Mouse (Mus musculus) neural tube, embryonic 15.5 days (tissue): ENCODE results near the gene Rasa4. TPM values are rescaled to one million over a fixed set of nuclear protein-coding genes. Genes with fewer than 3 reads are reported as not detected.
"Not testable (repeated sequence)": the region's sequence is repeated elsewhere in the genome, so short reads cannot be mapped to it uniquely, and the experiment has no call there.

Experiments used
- ATAC-seq: fragments of 200-750 bp; cut with Nextera tagmentation; 2 replicates; pipeline ENCODE4 v1.8.0; 2017; ENCODE audit warnings: mild to moderate bottlenecking, moderate TSS enrichment, moderate library complexity; ENCODE audit not compliant: low FRiP score
- H3K27ac ChIP-seq: fragments of 300-500 bp; sonication (generic); replicated peaks from 2 replicates; pipeline ENCODE4 v1.5.1; 2015; ENCODE audit warnings: mild to moderate bottlenecking, inconsistent platforms
- H3K27me3 ChIP-seq: fragments of 300-500 bp; sonication (generic); replicated peaks from 2 replicates; pipeline ENCODE4 v1.6.1; 2015; ENCODE audit warnings: inconsistent platforms
- H3K36me3 ChIP-seq: fragments of 300-500 bp; sonication (generic); 2 replicates; pipeline ENCODE4 v1.6.1; 2015; ENCODE audit warnings: inconsistent platforms
- H3K4me1 ChIP-seq: fragments of 300-500 bp; sonication (generic); 2 replicates; pipeline ENCODE4 v1.6.1; 2015; ENCODE audit warnings: inconsistent platforms
- H3K4me2 ChIP-seq: fragments of 300-500 bp; sonication (generic); 2 replicates; pipeline ENCODE4 v1.6.1; 2015; ENCODE audit warnings: inconsistent platforms, mild to moderate bottlenecking, moderate library complexity
- H3K4me3 ChIP-seq: fragments of 300-500 bp; sonication (generic); replicated peaks from 2 replicates; pipeline ENCODE4 v1.5.1; 2015; ENCODE audit warnings: mild to moderate bottlenecking, inconsistent platforms
- H3K9ac ChIP-seq: fragments of 300-500 bp; sonication (generic); replicated peaks from 2 replicates; pipeline ENCODE4 v1.6.1; 2015; ENCODE audit warnings: mild to moderate bottlenecking, inconsistent platforms
- H3K9me3 ChIP-seq: fragments of 300-500 bp; sonication (generic); replicated peaks from 2 replicates; pipeline ENCODE4 v1.6.1; 2016; ENCODE audit warnings: inconsistent platforms
- WGBS: fragments of 180-500 bp; shearing (Covaris S2); methylation state at CpG from one replicate; pipeline ENCODE4 v1.1.7; 2015; ENCODE audit warnings: mixed read lengths; 5-methylcytosine and 5-hydroxymethylcytosine counted together
- polyA plus RNA-seq: library from polyadenylated mRNA; unstranded; fragments of >200 nt; fragmentation: Nextera tagmentation; extraction: Ambion mirVana; gene quantifications from 2 replicates; pipeline ENCODE4 v1.2.1, GENCODE M21; 2015

The Rasa4 gene
- 19.2 and 21.4 TPM in 2 replicates for polyA plus RNA-seq

DNA sequence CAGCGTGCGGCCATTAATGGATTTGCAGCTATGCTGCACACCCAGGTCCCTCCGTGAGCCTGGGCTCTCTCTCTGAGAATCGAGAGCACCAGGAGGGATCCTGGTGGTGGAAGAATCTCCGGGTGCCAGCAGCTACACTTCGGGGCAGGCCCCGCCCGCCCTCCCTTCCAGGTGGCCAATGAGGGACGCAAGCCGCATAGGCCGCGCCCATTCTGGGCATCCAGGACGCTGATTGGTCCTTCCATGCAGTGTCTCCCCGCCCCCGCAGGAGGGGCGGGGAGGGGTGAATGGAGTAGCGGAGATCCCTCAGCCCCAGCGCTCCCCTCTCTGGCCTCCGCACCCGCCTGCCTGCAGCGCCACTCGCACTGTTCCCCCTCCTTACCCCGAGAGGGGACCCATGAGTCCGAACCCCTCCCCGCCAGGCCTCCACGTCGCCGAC, at the start of gene Rasa4:
Gene Rasa4, plus strand, starts transcription at position 248 of the 439 bp plus-strand sequence.
- Histone ChIP-seq H3K4me3 (peak within 1 kb of the TSS; percentile 70), H3K9ac (peak within 1 kb of the TSS; percentile 74), H3K27ac (peak within 1 kb of the TSS; percentile 61; the same call in 1 of the 2 replicates), H3K9me3 (no peaks in the 10 kb centered on the region), H3K27me3 (0 out of 2 replicates have a peak, but pooled peaks cover 3% of the 10 kb centered on the region), H3K4me1 (peaks cover 27% of the 10 kb centered on the region), H3K36me3 (no peaks in the 10 kb centered on the region), H3K4me2 (peak within 1 kb of the TSS; percentile 93)
- WGBS = under 1% methylated on average over 28 of the region's 28 CpGs
- peak; percentile 97 for ATAC-seq

GRCm38 (mm10) chr5:136034868-136035267, 48.8 kb upstream of the Rasa4 start:
- Histone ChIP-seq H3K4me1 (no peaks in the 10 kb centered on the region), H3K9ac (no peak overlapping the region), H3K4me2 (no peak overlapping the region), H3K27me3 (no peaks in the 10 kb centered on the region), H3K9me3 (no peaks in the 10 kb centered on the region), H3K36me3 (peaks cover 31% of the 10 kb centered on the region; the same call in 1 of the 2 replicates), H3K27ac (no peak overlapping the region), H3K4me3 (no peak overlapping the region)
- ATAC-seq = no peak
- 84% methylated on average over 4 of the region's 4 CpGs for WGBS

DNA sequence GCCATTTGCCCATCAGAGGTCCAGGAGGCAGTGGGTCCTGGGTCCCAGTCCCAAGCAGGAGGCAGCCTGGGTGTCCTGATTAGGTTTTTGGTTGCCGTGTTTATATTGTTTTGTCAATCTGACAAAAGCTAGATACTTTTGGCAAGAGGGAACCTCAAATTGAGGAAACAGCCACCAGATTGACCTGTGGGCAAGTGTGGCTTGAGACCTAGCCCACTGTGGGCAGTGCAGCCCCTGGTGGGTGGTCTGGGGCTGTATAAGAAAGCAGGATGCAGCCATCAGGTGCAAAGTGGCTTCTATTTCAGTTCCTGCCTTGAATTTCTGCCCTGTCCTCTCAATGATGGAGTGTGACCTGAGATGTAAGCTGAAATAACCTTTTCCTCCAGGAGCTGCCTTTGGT, 48.4 kb upstream of the Rasa4 start:
- Histone ChIP-seq H3K4me3 (no peak overlapping the region), H3K4me1 (no peaks in the 10 kb centered on the region), H3K4me2 (no peak overlapping the region), H3K36me3 (peaks cover 26% of the 10 kb centered on the region; the same call in 1 of the 2 replicates), H3K27ac (no peak overlapping the region), H3K27me3 (no peaks in the 10 kb centered on the region), H3K9me3 (no peaks in the 10 kb centered on the region), H3K9ac (no peak overlapping the region)
- 78% methylated on average over 1 of the region's 1 CpGs for WGBS
- ATAC-seq = no peak

DNA sequence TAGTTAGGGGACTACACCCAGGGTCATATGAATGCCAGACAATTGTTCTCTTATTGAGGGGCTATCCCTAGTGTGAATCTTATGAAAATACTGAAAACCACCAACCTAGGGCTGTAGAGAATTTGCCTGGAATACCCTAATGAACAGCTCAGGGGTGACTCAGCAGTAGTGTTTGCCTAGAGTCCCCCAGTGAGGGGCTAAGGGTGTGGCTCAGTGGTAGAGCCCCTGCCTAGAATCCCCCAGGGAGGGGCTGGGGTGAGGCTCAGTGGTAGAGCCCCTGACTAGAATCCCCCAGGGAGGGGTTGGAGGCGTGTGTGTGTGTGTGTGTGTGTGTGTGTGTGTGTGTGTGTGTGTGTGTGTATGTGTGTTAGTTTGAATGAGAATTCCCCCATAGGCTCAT, 47.0 kb upstream of the Rasa4 start:
- H3K9me3 ChIP-seq = no peaks in the 10 kb centered on the region
- no peaks in the 10 kb centered on the region for H3K4me1 ChIP-seq
- no peak for ATAC-seq
- no peak overlapping the region for H3K9ac ChIP-seq
- peaks cover 13% of the 10 kb centered on the region; the same call in 1 of the 2 replicates for H3K36me3 ChIP-seq
- no peak overlapping the region for H3K4me3 ChIP-seq
- H3K4me2 ChIP-seq = no peak overlapping the region
- 83% methylated on average over 1 of the region's 1 CpGs for WGBS
- H3K27me3 ChIP-seq = no peaks in the 10 kb centered on the region
- no peak overlapping the region for H3K27ac ChIP-seq

DNA sequence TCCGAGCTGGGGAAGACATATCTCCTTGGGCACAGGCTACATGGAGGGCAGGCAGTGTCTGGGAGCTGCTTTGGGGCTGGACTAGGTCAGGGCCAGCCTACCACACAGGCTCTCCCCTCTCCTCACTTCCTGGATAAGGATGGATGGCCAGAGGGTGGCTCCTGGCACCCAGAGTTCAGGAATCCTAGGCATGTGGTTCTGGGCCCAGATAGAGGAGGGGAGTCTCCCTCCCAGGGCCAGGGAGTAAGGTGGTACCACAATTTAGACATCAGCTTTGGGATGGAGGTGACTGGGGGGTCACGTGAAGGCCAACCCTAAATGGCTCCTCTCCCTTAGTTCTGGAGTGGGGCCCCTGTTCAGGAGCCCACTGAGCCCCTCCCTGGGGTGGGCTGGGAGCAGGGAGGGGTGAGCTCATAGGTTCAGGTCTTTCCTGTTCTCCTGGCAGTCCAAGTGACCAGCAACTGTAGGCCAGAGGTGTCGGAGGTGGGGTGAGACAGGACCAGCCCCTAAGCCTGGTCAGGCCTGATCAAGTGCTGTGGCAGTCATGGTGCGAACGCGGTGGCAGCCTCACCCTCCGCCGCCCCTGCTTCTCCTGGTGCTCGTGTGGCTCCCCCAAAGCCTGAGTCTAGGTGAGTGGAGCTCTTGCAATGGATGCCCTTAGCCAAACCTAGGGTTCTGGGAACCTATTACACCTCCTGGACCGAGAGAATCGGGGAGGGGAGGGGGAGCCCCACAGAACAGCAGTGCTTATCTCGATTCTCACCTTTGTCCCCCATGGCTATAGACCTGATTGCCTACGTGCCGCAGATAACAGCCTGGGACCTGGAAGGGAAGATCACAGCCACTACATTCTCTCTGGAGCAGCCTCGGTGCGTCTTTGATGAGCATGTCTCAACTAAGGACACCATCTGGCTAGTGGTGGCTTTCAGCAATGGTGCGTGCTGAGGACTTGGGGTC, 45.2 kb upstream of the Rasa4 start, which contains the start of gene Upk3b:
Gene Upk3b, plus strand, starts transcription at position 239 of the 957 bp plus-strand sequence.
- Histone ChIP-seq H3K27me3 (no peaks in the 10 kb centered on the region), H3K4me2 (no peak within 1 kb of the TSS), H3K9ac (no peak within 1 kb of the TSS), H3K27ac (no peak within 1 kb of the TSS), H3K4me1 (no peaks in the 10 kb centered on the region), H3K9me3 (no peaks in the 10 kb centered on the region), H3K4me3 (no peak within 1 kb of the TSS), H3K36me3 (no peaks in the 10 kb centered on the region)
- WGBS = 89% methylated on average over 17 of the region's 17 CpGs
- ATAC-seq = no peak

DNA sequence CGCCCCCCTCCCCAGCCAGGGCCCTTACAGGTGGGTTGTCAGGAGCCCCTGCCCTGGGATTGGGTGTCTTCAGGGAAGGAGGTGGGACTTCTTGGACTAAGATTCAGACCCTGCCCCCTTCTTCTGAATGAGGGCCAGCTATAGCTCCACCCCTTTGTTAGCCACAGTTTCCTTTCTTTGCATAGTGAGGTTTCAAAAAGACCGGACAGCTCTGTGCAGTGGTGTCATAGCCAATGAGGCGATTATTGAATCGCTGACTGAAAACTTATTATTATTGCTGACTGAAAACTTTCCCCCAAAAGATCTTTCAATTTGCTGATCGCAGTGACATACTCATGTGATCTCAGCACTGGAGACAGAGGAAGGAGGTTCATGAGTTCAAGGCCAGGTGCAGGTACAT, 43.5 kb upstream of the Rasa4 start:
- Histone ChIP-seq H3K4me2 (no peak overlapping the region; the same call in 1 of the 2 replicates), H3K27me3 (no peaks in the 10 kb centered on the region), H3K9me3 (no peaks in the 10 kb centered on the region), H3K27ac (no peak overlapping the region), H3K4me1 (no peaks in the 10 kb centered on the region), H3K4me3 (no peak overlapping the region), H3K36me3 (no peaks in the 10 kb centered on the region), H3K9ac (no peak overlapping the region)
- no peak for ATAC-seq
- WGBS = 45% methylated on average over 5 of the region's 5 CpGs

DNA sequence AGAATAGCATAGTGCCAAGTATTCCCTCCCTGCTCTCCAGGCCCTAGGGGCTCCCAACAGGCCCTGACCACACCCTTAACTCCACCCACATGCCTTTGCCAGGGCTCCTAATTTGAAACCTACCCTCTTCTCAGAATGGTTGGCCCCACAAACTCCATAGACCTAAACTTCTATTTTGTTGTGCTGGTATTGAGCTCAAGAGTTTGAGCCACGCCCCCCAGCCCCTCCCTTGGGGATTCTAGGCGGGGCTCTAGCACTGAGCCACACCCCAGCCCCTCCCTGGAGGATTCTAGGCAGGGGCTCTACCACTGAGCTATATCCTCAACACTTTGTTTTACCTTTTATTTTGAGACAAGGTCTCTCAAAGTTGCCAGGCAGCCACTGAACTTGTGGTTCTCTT, 42.5 kb upstream of the Rasa4 start:
- Histone ChIP-seq H3K9ac (no peak overlapping the region), H3K27me3 (no peaks in the 10 kb centered on the region), H3K27ac (no peak overlapping the region), H3K36me3 (no peaks in the 10 kb centered on the region), H3K9me3 (no peaks in the 10 kb centered on the region), H3K4me3 (no peak overlapping the region), H3K4me1 (peaks cover 2% of the 10 kb centered on the region; the same call in 1 of the 2 replicates), H3K4me2 (no peak overlapping the region)
- no peak for ATAC-seq
- WGBS = 58% methylated on average over 2 of the region's 2 CpGs

GRCm38 (mm10) chr5:136041666-136042065, 42.0 kb upstream of the Rasa4 start:
- Histone ChIP-seq H3K4me1 (peaks cover 2% of the 10 kb centered on the region; the same call in 1 of the 2 replicates), H3K9me3 (no peaks in the 10 kb centered on the region), H3K4me2 (no peak overlapping the region), H3K4me3 (no peak overlapping the region), H3K36me3 (no peaks in the 10 kb centered on the region), H3K9ac (no peak overlapping the region), H3K27ac (no peak overlapping the region), H3K27me3 (no peaks in the 10 kb centered on the region)
- no peak for ATAC-seq
- 96% methylated on average over 8 of the region's 8 CpGs for WGBS

DNA sequence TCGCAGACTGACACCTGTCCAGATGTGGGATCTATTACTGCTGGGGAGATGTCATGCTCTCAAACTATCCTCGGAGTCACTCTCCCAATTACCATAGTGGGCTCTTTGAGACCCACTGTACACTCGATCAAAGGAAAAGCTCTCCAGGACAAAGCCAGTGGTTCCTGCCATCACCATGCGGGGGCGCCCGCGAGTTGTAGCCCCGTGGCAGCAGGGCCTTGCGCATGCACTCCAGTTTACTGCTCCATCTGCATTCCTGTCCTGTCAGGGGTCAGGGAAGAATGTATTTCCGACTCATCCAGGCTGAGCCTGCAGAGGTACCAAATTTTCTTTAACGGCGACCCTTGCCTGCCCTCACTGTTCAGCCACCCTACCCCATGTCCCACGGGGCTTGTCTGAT, 38.9 kb upstream of the Rasa4 start:
- no peak overlapping the region for H3K4me2 ChIP-seq
- H3K27me3 ChIP-seq = no peaks in the 10 kb centered on the region
- H3K9me3 ChIP-seq = no peaks in the 10 kb centered on the region
- ATAC-seq = no peak
- no peaks in the 10 kb centered on the region for H3K36me3 ChIP-seq
- H3K4me1 ChIP-seq = peaks cover 2% of the 10 kb centered on the region; the same call in 1 of the 2 replicates
- no peak overlapping the region for H3K27ac ChIP-seq
- 74% methylated on average over 13 of the region's 13 CpGs for WGBS
- H3K9ac ChIP-seq = no peak overlapping the region
- no peak overlapping the region for H3K4me3 ChIP-seq

GRCm38 (mm10) chr5:136045408-136045807, 38.3 kb upstream of the Rasa4 start:
- H3K4me3 ChIP-seq = no peak overlapping the region
- ATAC-seq = no peak
- 34% methylated on average over 9 of the region's 9 CpGs for WGBS
- no peak overlapping the region for H3K27ac ChIP-seq
- no peaks in the 10 kb centered on the region for H3K9me3 ChIP-seq
- H3K4me2 ChIP-seq = no peak overlapping the region
- H3K27me3 ChIP-seq = no peaks in the 10 kb centered on the region
- peaks cover 2% of the 10 kb centered on the region; the same call in 1 of the 2 replicates for H3K4me1 ChIP-seq
- H3K36me3 ChIP-seq = no peaks in the 10 kb centered on the region
- no peak overlapping the region for H3K9ac ChIP-seq

- ATAC-seq = no peak
- H3K4me3 ChIP-seq = no peak overlapping the region
- H3K9me3 ChIP-seq = no peaks in the 10 kb centered on the region
- no peaks in the 10 kb centered on the region for H3K36me3 ChIP-seq
- H3K9ac ChIP-seq = no peak overlapping the region
- no peak overlapping the region for H3K27ac ChIP-seq
- no peak overlapping the region for H3K4me2 ChIP-seq
- H3K27me3 ChIP-seq = no peaks in the 10 kb centered on the region
- 4% methylated on average over 10 of the region's 10 CpGs for WGBS
- peaks cover 2% of the 10 kb centered on the region; the same call in 1 of the 2 replicates for H3K4me1 ChIP-seq
These were observed 37.7 kb upstream of the Rasa4 start for GRCm38 (mm10) chr5:136045987-136046386.

DNA sequence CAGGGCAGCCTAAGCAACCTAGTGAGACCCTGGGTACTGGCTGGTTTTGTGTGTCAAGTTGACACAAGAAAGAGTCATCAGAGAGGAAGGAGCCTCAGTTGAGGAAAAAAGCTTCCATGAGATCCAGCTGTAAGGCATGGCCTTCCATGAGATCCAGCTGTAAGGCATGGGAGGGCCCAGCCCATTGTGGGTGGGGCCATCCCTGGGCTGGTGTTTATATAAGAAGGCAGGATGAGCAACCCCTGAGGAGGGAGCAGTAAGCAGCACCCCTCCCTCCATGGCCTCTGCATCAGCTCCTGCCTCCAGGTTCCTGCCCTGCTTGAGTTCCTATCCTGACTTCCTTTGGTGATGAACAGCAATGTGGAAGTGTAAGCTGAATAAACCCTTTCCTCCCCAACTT, 35.2 kb upstream of the Rasa4 start:
- H3K4me3 ChIP-seq, H3K9ac ChIP-seq, H3K4me2 ChIP-seq, H3K27me3 ChIP-seq, H3K27ac ChIP-seq, H3K36me3 ChIP-seq, ATAC-seq, H3K9me3 ChIP-seq: not testable (repeated sequence)
- peaks cover 14% of the 10 kb centered on the region for H3K4me1 ChIP-seq
